10 mouse cellular contexts compared by ENCODE assay signal in the genomic region with DNA sequence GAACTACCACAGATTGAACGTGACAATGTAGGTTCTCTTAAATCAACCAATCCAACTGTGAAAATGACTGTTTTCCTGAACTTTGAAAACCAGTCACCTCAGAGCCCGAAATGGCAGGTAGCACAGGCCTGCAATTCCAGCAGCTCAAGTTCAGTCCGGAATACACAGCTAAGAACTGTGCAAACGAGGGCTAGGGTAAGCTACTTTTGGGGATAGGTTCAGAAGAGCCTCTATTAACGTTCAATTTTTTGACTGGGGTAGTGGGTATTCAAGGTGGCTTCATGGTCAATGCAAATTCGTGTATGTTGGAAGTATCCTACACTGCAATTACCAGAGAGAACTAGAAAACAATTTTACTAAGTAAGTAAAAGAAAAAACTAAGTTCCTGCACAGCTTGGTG. TPM values are rescaled to one million over a fixed set of nuclear protein-coding genes. Genes with fewer than 3 reads are reported as not detected.
A peak's percentile ranks its signal among the peaks of the same experiment; 100 is the strongest.
DNase-seq lines count a peak whose midpoint lies in the region; ATAC-seq and TF ChIP-seq lines count a peak whose summit lies in the region.
"Had no signal": no experiment of that assay in that cellular context is flagged by ENCODE, and none has a peak within 500 bp of the region (broad histone marks: within the 10 kb centered on the region; RNA-seq: fewer than 3 reads in every experiment).

No protein-coding gene starts in this region.

- H3K4me1 ChIP-seq in heart, postnatal 0 days (ENCODE audit: control insufficient read depth, insufficient read depth), result peaks cover 29% of the 10 kb centered on the region
- peaks cover 31% of the 10 kb centered on the region for H3K4me1 ChIP-seq in embryonic facial prominence, embryonic 10.5 days
- H3K4me1 ChIP-seq in hindbrain, embryonic 16.5 days (ENCODE audit: control insufficient read depth, insufficient read depth, low read depth, low read length), result peaks cover 18% of the 10 kb centered on the region
- peaks cover 38% of the 10 kb centered on the region for H3K4me1 ChIP-seq in midbrain, embryonic 13.5 days (replicated peaks)

- H3K36me3 ChIP-seq in heart, postnatal 0 days (replicated peaks; ENCODE audit: control insufficient read depth, insufficient read depth, low read length), result peaks cover 36% of the 10 kb centered on the region
- H3K36me3 ChIP-seq in embryonic facial prominence, embryonic 10.5 days (replicated peaks), result peaks cover 58% of the 10 kb centered on the region
- peaks cover 7% of the 10 kb centered on the region; the same call in 1 of the 2 replicates for H3K36me3 ChIP-seq in hindbrain, embryonic 16.5 days (ENCODE audit: control insufficient read depth, insufficient read depth, low read length)
- H3K36me3 ChIP-seq in midbrain, embryonic 13.5 days, result peaks cover 27% of the 10 kb centered on the region

- H3K4me3 ChIP-seq in heart, postnatal 0 days (ENCODE audit: low read depth, low read length), result peak overlapping the region; percentile 74
- H3K4me3 ChIP-seq in embryonic facial prominence, embryonic 10.5 days, result peak overlapping the region; percentile 93
- H3K4me3 ChIP-seq in hindbrain, embryonic 16.5 days (ENCODE audit: low read length), result peak overlapping the region; percentile 5; the same call in 1 of the 2 replicates
- peak overlapping the region; percentile 88 for H3K4me3 ChIP-seq in midbrain, embryonic 13.5 days (replicated peaks)

- WGBS in heart, postnatal 0 days, result 40% methylated on average over 6 of the region's 6 CpGs
- 71% methylated on average over 6 of the region's 6 CpGs for WGBS in embryonic facial prominence, embryonic 10.5 days
- WGBS in hindbrain, embryonic 16.5 days, result 70% methylated on average over 6 of the region's 6 CpGs
- 73% methylated on average over 6 of the region's 6 CpGs for WGBS in midbrain, embryonic 13.5 days

- intact Hi-C loops in heart, postnatal 25 days (cut with DNase I), result loop anchor here (5.0 to 10.0 kb wide), 3 partner anchors 56 to 704 kb away; a partner anchor contains a TSS

- peak overlapping the region; percentile 76 for H3K4me2 ChIP-seq in heart, postnatal 0 days (ENCODE audit: low read depth, low read length)
- peak overlapping the region; percentile 84 for H3K4me2 ChIP-seq in hindbrain, embryonic 16.5 days (ENCODE audit: low read length)
- peak overlapping the region; percentile 90 for H3K4me2 ChIP-seq in midbrain, embryonic 13.5 days (replicated peaks)

- no peak overlapping the region for H3K27ac ChIP-seq in heart, postnatal 0 days (ENCODE audit: low read depth)
- H3K27ac ChIP-seq in embryonic facial prominence, embryonic 10.5 days (replicated peaks), result no peak overlapping the region
- no peak overlapping the region for H3K27ac ChIP-seq in hindbrain, embryonic 16.5 days (ENCODE audit: low read depth, low read length)
- no peak overlapping the region for H3K27ac ChIP-seq in midbrain, embryonic 13.5 days

- no peak for TF ChIP-seq EP300 in heart, postnatal 0 days (IDR thresholded peaks at IDR 0.05; ENCODE audit: low read depth)

- ATAC-seq in heart, postnatal 0 days (ENCODE audit: insufficient read depth, low read depth), result no peak
- ATAC-seq in hindbrain, embryonic 16.5 days, result no peak
- ATAC-seq in midbrain, embryonic 13.5 days, result no peak

- peak overlapping the region; percentile 91; the same call in 1 of the 2 replicates for H3K9ac ChIP-seq in heart, postnatal 0 days (replicated peaks; ENCODE audit: low read depth, low read length)
- H3K9ac ChIP-seq in hindbrain, embryonic 16.5 days (ENCODE audit: low read depth, low read length), result no peak overlapping the region
- H3K9ac ChIP-seq in midbrain, embryonic 13.5 days (replicated peaks), result no peak overlapping the region

- no peak for DNase-seq in heart, postnatal 0 days (ENCODE audit: low spot score)
- no peak for DNase-seq in heart, postnatal 25 days (ENCODE audit: low spot score)
- no peak for DNase-seq in embryonic facial prominence, embryonic 10.5 days (ENCODE audit: low spot score)
- no peak for DNase-seq in urinary bladder, adult 2 months (ENCODE audit: low spot score)
- DNase-seq in layer of hippocampus, adult 18-20 months (ENCODE audit: low spot score in 2 of 2), result no peak
- DNase-seq in layer of hippocampus, adult 9-10 months (ENCODE audit: low spot score), result no peak
- DNase-seq: gastrocnemius, postnatal 36 days had no signal

- no peak for TF ChIP-seq CTCF in heart, postnatal 0 days (IDR thresholded peaks at IDR 0.05; ENCODE audit: low read depth)

- no peaks in the 10 kb centered on the region for H3K9me3 ChIP-seq in heart, postnatal 0 days (replicated peaks; ENCODE audit: control insufficient read depth, low read length)
- H3K9me3 ChIP-seq in embryonic facial prominence, embryonic 10.5 days, result no peaks in the 10 kb centered on the region
- no peaks in the 10 kb centered on the region for H3K9me3 ChIP-seq in hindbrain, embryonic 16.5 days (ENCODE audit: control insufficient read depth, low read length)
- H3K9me3 ChIP-seq in midbrain, embryonic 13.5 days, result no peaks in the 10 kb centered on the region

- no peaks in the 10 kb centered on the region for H3K27me3 ChIP-seq in heart, postnatal 0 days (ENCODE audit: control insufficient read depth, insufficient read depth, low read length)
- H3K27me3 ChIP-seq in embryonic facial prominence, embryonic 10.5 days (replicated peaks; ENCODE audit: low read depth, poor library complexity, severe bottlenecking), result no peaks in the 10 kb centered on the region
- no peaks in the 10 kb centered on the region for H3K27me3 ChIP-seq in hindbrain, embryonic 16.5 days (replicated peaks; ENCODE audit: control insufficient read depth, insufficient read depth, low read length)
- H3K27me3 ChIP-seq in midbrain, embryonic 13.5 days, result no peaks in the 10 kb centered on the region

RNA-seq across cellular contexts. Expression of a gene that starts 2.6 kb away (rescaled TPM):
- 81.1 and 152 TPM in 2 replicates for total RNA-seq in heart, postnatal 0 days (2014; rRNA removed; ENCODE audit: low replicate concordance)
- polyA plus RNA-seq in heart, postnatal 0 days (2015; fragmentation: Nextera tagmentation; extraction: Ambion mirVana), result 55.7 and 63.0 TPM in 2 replicates
- total RNA-seq in heart, postnatal 25 days (2021), result 100 to 1,000 TPM; 102 to 104 TPM
- 184 and 185 TPM in 2 replicates for polyA plus RNA-seq in embryonic facial prominence, embryonic 10.5 days (2016; fragmentation: Nextera tagmentation; extraction: Ambion mirVana)
- 78.5 and 91.0 TPM in 2 replicates for polyA plus RNA-seq in hindbrain, embryonic 16.5 days (2015; fragmentation: Nextera tagmentation; extraction: Ambion mirVana)
- 85.2 and 105 TPM in 2 replicates for polyA plus RNA-seq in midbrain, embryonic 13.5 days (2015; fragmentation: Nextera tagmentation; extraction: Ambion mirVana)
- 45.6 and 54.3 TPM in 2 replicates for polyA plus RNA-seq in urinary bladder, adult 2 months (2012; rRNA removed)
- 10 to 100 TPM; 63.8 to 67.7 TPM for total RNA-seq in layer of hippocampus, adult 18-20 months (2021)

RNA-seq across cellular contexts. Expression of a gene that starts 58.1 kb away (rescaled TPM):
- 29.7 and 33.9 TPM in 2 replicates for total RNA-seq in heart, postnatal 0 days (2014; rRNA removed; ENCODE audit: low replicate concordance)
- 14.2 and 15.0 TPM in 2 replicates for polyA plus RNA-seq in heart, postnatal 0 days (2015; fragmentation: Nextera tagmentation; extraction: Ambion mirVana)
- 10 to 100 TPM in 1 of 2 experiments, 1 to 10 TPM in 1; 9.8 to 12.2 TPM for total RNA-seq in heart, postnatal 25 days (2021)
- polyA plus RNA-seq in embryonic facial prominence, embryonic 10.5 days (2016; fragmentation: Nextera tagmentation; extraction: Ambion mirVana), result 86.9 and 93.9 TPM in 2 replicates
- 17.6 and 21.4 TPM in 2 replicates for polyA plus RNA-seq in hindbrain, embryonic 16.5 days (2015; fragmentation: Nextera tagmentation; extraction: Ambion mirVana)
- polyA plus RNA-seq in midbrain, embryonic 13.5 days (2015; fragmentation: Nextera tagmentation; extraction: Ambion mirVana), result 32.0 and 36.2 TPM in 2 replicates
- 19.3 and 20.9 TPM in 2 replicates for polyA plus RNA-seq in urinary bladder, adult 2 months (2012; rRNA removed)
- total RNA-seq in layer of hippocampus, adult 18-20 months (2021), result 10 to 100 TPM; 14.7 to 24.8 TPM

RNA-seq across cellular contexts. Expression of a gene that starts 58.2 kb away (rescaled TPM):
- not detected in 2 replicates for total RNA-seq in heart, postnatal 0 days (2014; rRNA removed; ENCODE audit: low replicate concordance)
- 1.3 and 1.4 TPM in 2 replicates for polyA plus RNA-seq in heart, postnatal 0 days (2015; fragmentation: Nextera tagmentation; extraction: Ambion mirVana)
- total RNA-seq in heart, postnatal 25 days (2021), result under 1 TPM in 1 of 2 experiments, not detected in 1; 0.14 TPM
- polyA plus RNA-seq in embryonic facial prominence, embryonic 10.5 days (2016; fragmentation: Nextera tagmentation; extraction: Ambion mirVana), result 2.9 and 4.0 TPM in 2 replicates
- 1.0 and 1.4 TPM in 2 replicates for polyA plus RNA-seq in hindbrain, embryonic 16.5 days (2015; fragmentation: Nextera tagmentation; extraction: Ambion mirVana)
- 1.5 and 1.6 TPM in 2 replicates for polyA plus RNA-seq in midbrain, embryonic 13.5 days (2015; fragmentation: Nextera tagmentation; extraction: Ambion mirVana)
- polyA plus RNA-seq in urinary bladder, adult 2 months (2012; rRNA removed), result 0.80 and 1.3 TPM in 2 replicates
- 1 to 10 TPM in 1 of 2 experiments, not detected in 1; 1.1 TPM for total RNA-seq in layer of hippocampus, adult 18-20 months (2021)
- total RNA-seq: gastrocnemius, postnatal 36 days; monocyte, adult 5-6 weeks had no signal

Comparison
In these comparisons a context has a peak if more than half of its experiments do, and no peak if none do; other contexts are left out.
1. H3K4me3 ChIP-seq: peak in every context shown above with its lines; median percentile 93 in embryonic facial prominence, embryonic 10.5 days; 88 in midbrain, embryonic 13.5 days; 74 in heart, postnatal 0 days; 5 in hindbrain, embryonic 16.5 days.